Mouse (Mus musculus) large intestine, adult 2 months (tissue): Measurements from ENCODE around the gene Mcm9. TPM values are rescaled to one million over a fixed set of nuclear protein-coding genes. Genes with fewer than 3 reads are reported as not detected.
"Not testable (repeated sequence)": the region's sequence is repeated elsewhere in the genome, so short reads cannot be mapped to it uniquely, and the experiment has no call there.

Source experiments
- DNase-seq: peaks from one replicate; pipeline ENCODE4 v3.0.0-alpha.2; 2012; ENCODE audit warnings: low read depth, low spot score
- WGBS: fragments of 180-500 bp; shearing (Covaris S2); methylation state at CpG from one replicate; pipeline ENCODE4 v1.1.7; 2018; 5-methylcytosine and 5-hydroxymethylcytosine counted together
- polyA plus RNA-seq: library from polyadenylated mRNA; depleted of rRNA; stranded (reverse); fragments of >200 nt; gene quantifications from 2 replicates; pipeline ENCODE4 v1.2.3, GENCODE M21; 2012; rRNA removed

Mcm9 gene
- polyA plus RNA-seq, 1 experiment: 2.6 TPM

DNA sequence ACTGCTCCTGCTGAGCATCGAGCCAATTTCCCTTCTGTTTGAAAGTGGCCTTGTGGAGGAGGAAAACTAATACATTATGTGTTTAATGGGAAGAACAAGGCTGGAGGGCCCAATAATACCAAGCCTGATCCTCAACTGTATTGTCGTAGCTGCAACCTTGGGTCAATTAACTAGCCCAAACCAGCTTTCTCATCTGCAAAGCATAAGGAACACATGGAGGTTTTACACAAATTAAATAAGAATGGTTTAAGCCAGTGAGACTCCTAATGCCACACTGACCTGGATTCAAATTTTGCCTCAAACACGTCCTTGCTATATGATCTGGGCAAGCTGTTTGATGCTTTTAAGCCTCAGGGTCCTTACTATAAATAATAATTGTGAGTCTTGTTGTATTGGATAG, 125.2 kb downstream of the Mcm9 start:
- 55% methylated on average over 3 of the region's 3 CpGs for WGBS
- DNase-seq: no peak

GRCm38 (mm10) chr10:53502875-53503816, 127.1 kb downstream of the Mcm9 start:
- DNase-seq: no peak
- 56% methylated on average over 21 of the region's 21 CpGs for WGBS

DNA sequence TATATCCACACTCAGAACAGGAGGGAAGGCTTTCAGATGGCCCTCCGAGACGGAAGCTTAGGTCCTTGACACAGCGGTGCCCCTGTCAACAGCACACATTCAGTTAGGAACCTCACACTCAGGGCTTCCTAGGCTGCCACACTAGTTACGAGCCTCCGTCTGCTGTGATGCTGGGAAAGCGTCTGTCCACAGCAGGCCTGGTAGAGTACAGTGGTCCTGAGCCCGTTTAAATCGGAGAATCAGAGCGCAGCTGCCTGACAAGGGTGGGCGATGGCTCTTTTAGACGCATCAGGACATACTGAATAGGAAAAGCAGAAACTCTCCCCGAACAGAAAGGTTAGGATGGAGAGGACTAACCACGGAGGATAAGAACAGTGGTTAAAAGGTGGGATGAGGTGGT, 127.8 kb downstream of the Mcm9 start:
- WGBS: 91% methylated on average over 13 of the region's 13 CpGs
- DNase-seq: no peak

- no peak for DNase-seq
These were observed 130.7 kb downstream of the Mcm9 start for GRCm38 (mm10) chr10:53499518-53499917.

GRCm38 (mm10) chr10:53495349-53495748, 134.9 kb downstream of the Mcm9 start:
- 90% methylated on average over 3 of the region's 3 CpGs for WGBS
- DNase-seq: not testable (repeated sequence)

DNA sequence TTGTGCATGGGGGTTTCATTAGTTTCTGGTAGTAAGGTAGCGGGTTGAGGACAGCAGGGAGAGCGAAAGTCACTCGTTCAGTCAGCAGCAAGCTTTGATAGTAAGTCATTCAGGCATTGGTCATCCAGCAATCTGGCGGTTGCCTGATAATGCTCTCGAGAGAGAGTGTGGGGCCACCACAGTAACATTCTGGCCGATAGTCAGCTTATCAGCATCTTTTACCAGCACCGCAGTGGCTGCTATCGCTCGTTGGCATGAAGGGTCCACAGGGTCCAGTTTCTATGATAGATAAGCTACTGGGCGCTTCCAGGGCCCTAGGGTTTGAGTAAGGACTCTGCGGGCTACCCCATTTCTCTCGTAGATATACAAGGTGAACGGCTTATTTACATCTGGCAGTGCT, 136.3 kb downstream of the Mcm9 start:
- DNase-seq: no peak
- WGBS: 93% methylated on average over 13 of the region's 13 CpGs

Other genes with a start within 250 kb of the Mcm9 start
- 4.0 and 4.7 TPM in 2 replicates for gene Asf1a, start 33.7 kb downstream of the Mcm9 start, polyA plus RNA-seq
- 0.05 and 0.12 TPM in 2 replicates for gene Fam184a, start 120.7 kb upstream of the Mcm9 start, polyA plus RNA-seq